Mouse (Mus musculus) cerebellum, adult 2 months (tissue): Measurements from ENCODE around the gene Slc3a1.

Experiments
- CTCF ChIP-seq: fragments of 200-500 bp; IDR thresholded peaks from 2 replicates; pipeline ENCODE4 v1.5.1; 2011; ENCODE audit warnings: low read depth, mild to moderate bottlenecking, control low read depth, low read length, moderate library complexity, borderline replicate concordance; ENCODE audit not compliant: insufficient read depth
- POLR2A ChIP-seq: fragments of 200-500 bp; IDR thresholded peaks from 2 replicates; pipeline ENCODE4 v1.6.1; 2011; ENCODE audit warnings: low read length, control low read depth, borderline replicate concordance; ENCODE audit not compliant: insufficient read depth

GRCm38 (mm10) chr17:85028797-85029196, 621 bp downstream of the Slc3a1 start:
- TF ChIP-seq CTCF (no peak), POLR2A (no peak)
